Mouse (Mus musculus) thymus, postnatal 25 days (tissue): ENCODE data around the gene Gm10229.
"Not testable (repeated sequence)": the region's sequence is repeated elsewhere in the genome, so short reads cannot be mapped to it uniquely, and the experiment has no call there.

Source experiments
- DNase-seq: peaks from one replicate; pipeline ENCODE4 v3.0.0; 2022

Gene Gm10229

GRCm38 (mm10) chr16:89014984-89015383 is at the start of gene Gm10229:
Gm10229 (plus strand) TSS chr16:89015284.
- not testable (repeated sequence) for DNase-seq

GRCm38 (mm10) chr16:89010659-89011058 is 4.4 kb upstream of the Gm10229 start, which contains the start of gene Krtap22-2:
Krtap22-2 (minus strand) TSS chr16:89010759.
- DNase-seq, result no peak

GRCm38 (mm10) chr16:89013973-89014372 is 1.1 kb upstream of the Gm10229 start:
- DNase-seq, result no peak

- DNase-seq, result not testable (repeated sequence)
Measured at GRCm38 (mm10) chr16:89031399-89031798, 16.3 kb downstream of the Gm10229 start, which contains the start of gene Krtap6-1. Krtap6-1 (plus strand) TSS chr16:89031699.

- not testable (repeated sequence) for DNase-seq
Measured at GRCm38 (mm10) chr16:89041372-89041771, 26.3 kb downstream of the Gm10229 start, which contains the start of gene Gm10228. Gm10228 (minus strand) TSS chr16:89041472.

GRCm38 (mm10) chr16:89047783-89048182 is 32.7 kb downstream of the Gm10229 start, which contains the start of gene Krtap6-5:
Krtap6-5 (minus strand) TSS chr16:89047883.
- DNase-seq, result no peak

GRCm38 (mm10) chr16:89063902-89064301 is 48.8 kb downstream of the Gm10229 start, which contains the start of gene 1110025L11Rik:
1110025L11Rik (minus strand) TSS chr16:89064002.
- DNase-seq, result not testable (repeated sequence)
